Mouse (Mus musculus): ENCODE measurements around the gene G430095P16Rik. TPM values are rescaled to one million over a fixed set of nuclear protein-coding genes. Genes with fewer than 3 reads are reported as not detected.

Gene G430095P16Rik
- polyA plus RNA-seq, 1 experiment from 2014 or later: 3.8 TPM

- Histone ChIP-seq H3K4me3 (no peak overlapping the region), H3K9ac (peak overlapping the region; percentile 10; the same call in 1 of the 2 replicates), H3K4me1 (peaks cover 100% of the 10 kb centered on the region), H3K9me3 (no peaks in the 10 kb centered on the region), H3K4me2 (0 out of 2 replicates have a peak overlapping the region, but pooled peaks have one; percentile 1), H3K27ac (peak overlapping the region; percentile 97), H3K36me3 (0 out of 2 replicates have a peak, but pooled peaks cover 3% of the 10 kb centered on the region), H3K27me3 (no peaks in the 10 kb centered on the region)
- 42% methylated on average over 10 of the region's 10 CpGs for WGBS
- no peak for ATAC-seq (ENCODE audit: insufficient number of reproducible peaks, low FRiP score, low TSS enrichment, low read depth)
These were observed 16.1 kb downstream of the G430095P16Rik start for GRCm38 (mm10) chr8:84738715-84739400.

DNA sequence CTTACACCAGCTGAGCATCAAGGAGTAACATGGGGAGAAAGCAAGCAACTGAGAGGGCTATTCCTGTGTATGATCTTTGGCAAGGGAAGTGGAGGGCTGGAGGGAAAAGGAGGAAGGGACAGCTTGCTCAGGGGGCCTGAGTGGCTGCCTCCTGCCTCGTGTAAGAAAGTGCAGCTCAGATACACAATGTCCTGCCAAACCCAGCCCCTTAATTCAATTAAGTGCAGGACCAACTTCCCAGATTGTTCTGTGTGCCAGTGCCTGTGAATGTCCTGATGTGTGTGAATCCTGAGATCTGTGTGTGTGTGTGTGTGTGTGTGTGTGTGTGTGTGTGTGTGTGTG, 16.6 kb downstream of the G430095P16Rik start:
- no peak for ATAC-seq (ENCODE audit: insufficient number of reproducible peaks, low FRiP score, low TSS enrichment, low read depth)
- H3K9me3 ChIP-seq: no peaks in the 10 kb centered on the region
- no peak overlapping the region for H3K9ac ChIP-seq
- 0 out of 2 replicates have a peak, but pooled peaks cover 3% of the 10 kb centered on the region for H3K36me3 ChIP-seq
- peaks cover 100% of the 10 kb centered on the region for H3K4me1 ChIP-seq
- no peak overlapping the region for H3K4me3 ChIP-seq
- H3K4me2 ChIP-seq: 0 out of 2 replicates have a peak overlapping the region, but pooled peaks have one; percentile 1
- no peaks in the 10 kb centered on the region for H3K27me3 ChIP-seq
- H3K27ac ChIP-seq: peak overlapping the region; percentile 97
- 5% methylated on average over 1 of the region's 1 CpGs for WGBS

DNA sequence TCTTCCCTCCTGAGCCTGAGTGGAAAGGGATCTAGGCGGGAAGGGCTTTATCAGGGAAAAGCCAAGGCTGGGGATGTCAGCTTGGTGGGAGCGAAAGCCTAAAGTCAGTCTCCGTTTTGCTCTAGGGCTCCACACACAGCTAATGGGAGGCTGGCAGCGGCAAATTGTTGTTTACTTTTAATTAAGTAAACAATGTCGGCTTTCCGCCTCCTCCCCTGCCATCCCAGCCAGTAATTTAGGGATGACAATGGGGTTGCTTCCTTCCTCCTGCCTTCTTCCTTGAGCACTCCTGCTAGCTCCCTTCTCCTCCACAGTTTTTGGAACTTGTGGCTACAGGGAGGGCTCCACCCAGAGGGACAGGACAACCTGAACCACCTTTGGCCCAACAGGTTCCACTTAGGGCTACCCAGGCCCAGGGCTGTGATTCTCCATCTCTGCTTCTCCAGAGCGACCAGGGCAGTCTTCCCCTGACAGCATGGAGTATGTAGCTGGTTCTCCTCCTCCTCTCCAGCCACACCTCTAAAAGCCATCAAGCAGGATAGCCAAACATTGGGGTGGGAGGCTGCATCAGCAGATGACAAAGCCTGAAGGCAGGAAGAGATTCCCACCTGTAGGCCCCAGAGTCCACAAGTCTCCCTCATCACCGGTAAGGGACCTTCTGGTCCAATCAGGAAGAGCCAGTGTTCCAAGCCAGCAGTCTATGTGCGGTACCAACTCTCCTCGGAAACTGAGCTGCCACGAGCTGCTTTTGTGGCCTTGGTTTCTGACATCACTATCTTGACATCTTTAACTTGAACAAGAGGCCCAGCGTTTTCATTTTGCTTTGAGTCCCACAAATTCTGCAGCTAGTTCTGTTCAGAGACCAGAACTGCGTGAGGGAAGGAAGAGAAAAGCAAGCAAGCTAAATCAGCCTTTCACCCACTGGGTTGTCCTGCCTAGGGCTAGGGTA, 18.4 kb downstream of the G430095P16Rik start:
- Histone ChIP-seq H3K4me1 (peaks cover 100% of the 10 kb centered on the region), H3K9ac (no peak overlapping the region)

DNA sequence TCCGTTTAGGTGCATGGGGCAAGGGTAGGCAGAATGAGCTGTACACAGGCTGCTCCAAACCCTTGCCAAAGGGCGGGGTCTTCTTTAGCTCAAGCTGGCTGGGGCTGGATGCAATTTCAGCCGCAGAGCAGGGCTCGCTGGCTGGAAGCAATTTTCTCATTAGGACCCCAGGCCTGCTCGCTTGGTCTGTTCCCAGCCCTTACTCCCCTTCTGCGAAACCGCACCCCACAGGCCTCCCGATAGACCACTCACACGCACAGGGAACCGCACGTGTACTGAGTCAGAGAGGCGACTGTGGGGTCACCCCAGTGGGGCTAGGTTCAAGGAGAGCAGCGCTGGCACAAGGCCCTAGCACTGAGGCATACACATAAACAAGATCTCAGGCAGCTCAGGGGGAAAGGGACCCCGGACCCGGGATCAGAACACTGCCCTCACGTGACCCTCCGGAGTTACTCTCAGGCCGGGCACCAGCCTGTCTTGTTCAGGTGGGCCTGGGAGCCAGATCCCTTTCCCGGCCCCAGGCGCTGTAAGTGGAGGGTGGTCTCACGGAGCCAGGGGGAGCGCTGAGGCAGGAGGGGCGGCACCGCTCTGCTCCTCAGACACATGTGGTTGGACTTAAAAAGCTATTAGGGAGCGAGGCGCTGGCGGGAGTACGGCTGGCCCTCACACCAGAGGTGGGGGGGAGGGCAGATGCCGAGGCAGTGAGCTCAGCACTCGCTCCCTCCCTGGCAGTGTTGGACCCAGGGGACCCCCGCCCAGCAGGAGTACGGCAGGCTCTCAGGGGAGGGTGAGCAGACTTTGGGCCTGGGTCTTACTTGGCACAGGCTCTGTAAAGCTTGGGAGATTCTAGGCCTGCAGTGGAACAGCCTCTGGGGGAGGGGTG, 19.6 kb downstream of the G430095P16Rik start:
- Histone ChIP-seq H3K27ac (peak overlapping the region; percentile 97), H3K9me3 (no peaks in the 10 kb centered on the region), H3K36me3 (0 out of 2 replicates have a peak, but pooled peaks cover 3% of the 10 kb centered on the region), H3K4me1 (peaks cover 100% of the 10 kb centered on the region), H3K4me3 (peak overlapping the region; percentile 23), H3K27me3 (no peaks in the 10 kb centered on the region), H3K9ac (no peak overlapping the region), H3K4me2 (peak overlapping the region; percentile 47)
- ATAC-seq (ENCODE audit: insufficient number of reproducible peaks, low FRiP score, low TSS enrichment, low read depth): peak; percentile 86
- WGBS: 7% methylated on average over 32 of the region's 32 CpGs

More for the DNA sequence above, 18.4 kb downstream of the G430095P16Rik start:
- Histone ChIP-seq H3K9me3 (no peaks in the 10 kb centered on the region), H3K4me2 (0 out of 2 replicates have a peak overlapping the region, but pooled peaks have one; percentile 47), H3K27ac (peak overlapping the region; percentile 97), H3K36me3 (0 out of 2 replicates have a peak, but pooled peaks cover 3% of the 10 kb centered on the region), H3K4me3 (no peak overlapping the region), H3K27me3 (no peaks in the 10 kb centered on the region)
- no peak for ATAC-seq (ENCODE audit: insufficient number of reproducible peaks, low FRiP score, low TSS enrichment, low read depth)
- WGBS: 41% methylated on average over 13 of the region's 13 CpGs

DNA sequence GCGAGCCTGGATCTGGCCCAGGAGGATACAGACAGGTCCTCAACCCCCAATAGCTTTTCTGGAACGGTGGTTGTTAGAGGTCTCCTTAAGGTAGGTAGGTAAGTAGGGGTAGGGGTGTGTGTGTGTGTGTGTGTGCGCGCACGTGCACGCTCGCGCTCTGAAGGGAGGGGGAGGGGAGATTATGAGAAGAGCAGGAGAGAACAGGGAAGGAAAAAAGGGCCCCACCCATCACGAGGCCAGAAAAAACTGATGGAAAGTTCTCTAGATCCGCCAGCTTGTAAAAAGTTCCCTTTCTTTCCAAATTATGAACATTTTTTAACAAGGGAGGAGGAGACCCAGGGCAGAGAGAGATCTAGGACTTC, 20.2 kb downstream of the G430095P16Rik start:
- ATAC-seq (ENCODE audit: insufficient number of reproducible peaks, low FRiP score, low TSS enrichment, low read depth): peak; percentile 22; the same call in 1 of the 2 replicates
- WGBS: 6% methylated on average over 10 of the region's 10 CpGs
- H3K27ac ChIP-seq: peak overlapping the region; percentile 97
- no peaks in the 10 kb centered on the region for H3K27me3 ChIP-seq
- H3K9ac ChIP-seq: no peak overlapping the region
- H3K36me3 ChIP-seq: 0 out of 2 replicates have a peak, but pooled peaks cover 3% of the 10 kb centered on the region
- H3K9me3 ChIP-seq: no peaks in the 10 kb centered on the region
- H3K4me3 ChIP-seq: peak overlapping the region; percentile 23
- peak overlapping the region; percentile 47 for H3K4me2 ChIP-seq
- H3K4me1 ChIP-seq: peaks cover 98% of the 10 kb centered on the region

- H3K27me3 ChIP-seq: no peaks in the 10 kb centered on the region
These were observed 21.0 kb downstream of the G430095P16Rik start for GRCm38 (mm10) chr8:84743517-84744420.

DNA sequence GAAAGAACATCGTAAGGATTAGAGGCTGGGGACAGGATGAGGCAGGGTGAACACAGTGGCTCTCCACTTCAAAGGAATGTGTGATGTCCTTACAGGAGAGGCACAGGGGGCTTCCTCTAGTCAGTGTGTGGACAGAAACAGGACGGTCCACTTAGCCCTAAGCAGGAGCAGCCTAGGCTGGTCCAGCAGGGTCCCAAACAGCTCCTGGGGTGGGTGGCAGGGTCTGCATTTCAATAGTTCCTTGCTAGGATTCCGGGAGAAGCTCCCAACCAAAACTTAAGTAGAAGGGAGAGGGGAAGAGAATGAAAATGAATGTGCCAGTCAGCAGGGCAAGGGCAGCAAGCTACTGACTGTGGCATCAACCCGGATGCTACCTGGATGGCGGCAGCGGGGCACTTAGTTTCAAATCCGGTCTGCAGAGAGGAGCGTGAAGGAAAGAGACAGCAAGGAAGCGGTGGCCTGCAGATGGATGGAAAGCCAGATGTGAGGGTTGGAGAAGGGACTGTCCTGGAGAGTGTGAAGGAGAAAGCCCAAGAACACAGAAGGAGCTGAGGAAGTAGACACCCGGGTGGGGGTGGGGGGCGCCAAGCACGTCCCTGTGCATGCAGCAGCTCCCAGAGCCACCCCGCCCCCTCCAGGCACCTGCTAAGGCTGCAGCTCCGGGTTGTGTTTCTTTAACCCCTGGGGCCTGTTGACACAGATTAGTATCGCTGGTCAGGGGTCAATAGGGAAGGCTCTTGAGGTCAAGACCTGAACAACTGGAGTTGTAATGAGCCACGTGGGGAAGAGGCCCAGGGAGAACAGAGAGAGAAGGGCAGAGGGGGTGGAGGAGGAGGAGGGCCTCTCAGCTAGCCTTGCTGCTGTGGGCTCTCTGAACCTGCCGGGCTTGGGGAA, 22.5 kb downstream of the G430095P16Rik start:
- 9% methylated on average over 16 of the region's 17 CpGs for WGBS

More at GRCm38 (mm10) chr8:84743517-84744420, 21.0 kb downstream of the G430095P16Rik start:
- Histone ChIP-seq H3K9ac (peak overlapping the region; percentile 21; the same call in 1 of the 2 replicates), H3K4me2 (peak overlapping the region; percentile 47), H3K36me3 (0 out of 2 replicates have a peak, but pooled peaks cover 3% of the 10 kb centered on the region), H3K9me3 (no peaks in the 10 kb centered on the region), H3K4me1 (peaks cover 96% of the 10 kb centered on the region), H3K4me3 (no peak overlapping the region; the same call in 1 of the 2 replicates), H3K27ac (peak overlapping the region; percentile 97)
- 7% methylated on average over 16 of the region's 17 CpGs for WGBS
- ATAC-seq (ENCODE audit: insufficient number of reproducible peaks, low FRiP score, low TSS enrichment, low read depth): 0 out of 2 replicates have a peak, but pooled peaks have one; percentile 9

GRCm38 (mm10) chr8:84749519-84749918, 26.7 kb downstream of the G430095P16Rik start:
- ATAC-seq (ENCODE audit: insufficient number of reproducible peaks, low FRiP score, low TSS enrichment, low read depth): peak; percentile 21; the same call in 1 of the 2 replicates
- Histone ChIP-seq H3K4me2 (peak overlapping the region; percentile 19), H3K9me3 (no peaks in the 10 kb centered on the region), H3K4me3 (no peak overlapping the region), H3K27ac (peak overlapping the region; percentile 93), H3K4me1 (peaks cover 87% of the 10 kb centered on the region), H3K36me3 (peaks cover 25% of the 10 kb centered on the region; the same call in 1 of the 2 replicates), H3K27me3 (no peaks in the 10 kb centered on the region), H3K9ac (peak overlapping the region; percentile 31; the same call in 1 of the 2 replicates)
- 41% methylated on average over 16 of the region's 16 CpGs for WGBS

More for the DNA sequence above, 22.5 kb downstream of the G430095P16Rik start:
- ATAC-seq (ENCODE audit: insufficient number of reproducible peaks, low FRiP score, low TSS enrichment, low read depth): no peak
- H3K4me2 ChIP-seq: peak overlapping the region; percentile 30
- 0 out of 2 replicates have a peak, but pooled peaks cover 3% of the 10 kb centered on the region for H3K36me3 ChIP-seq
- peaks cover 96% of the 10 kb centered on the region for H3K4me1 ChIP-seq
- H3K27ac ChIP-seq: peak overlapping the region; percentile 97
- 0 out of 2 replicates have a peak overlapping the region, but pooled peaks have one; percentile 14 for H3K9ac ChIP-seq
- H3K9me3 ChIP-seq: no peaks in the 10 kb centered on the region
- no peaks in the 10 kb centered on the region for H3K27me3 ChIP-seq
- H3K4me3 ChIP-seq: no peak overlapping the region

GRCm38 (mm10) chr8:84752734-84753582, 30.2 kb downstream of the G430095P16Rik start:
- WGBS: 82% methylated on average over 6 of the region's 6 CpGs
- Histone ChIP-seq H3K27ac (no peak overlapping the region), H3K27me3 (no peaks in the 10 kb centered on the region), H3K9ac (no peak overlapping the region), H3K9me3 (no peaks in the 10 kb centered on the region), H3K4me2 (no peak overlapping the region), H3K4me1 (peaks cover 67% of the 10 kb centered on the region), H3K36me3 (peaks cover 47% of the 10 kb centered on the region), H3K4me3 (no peak overlapping the region)
- ATAC-seq (ENCODE audit: insufficient number of reproducible peaks, low FRiP score, low TSS enrichment, low read depth): no peak
